Mouse (Mus musculus) CD4-positive helper T cell, adult 2 months (primary cell): ENCODE data around the gene Slfn5.
"Not testable (repeated sequence)": the region's sequence is repeated elsewhere in the genome, so short reads cannot be mapped to it uniquely, and the experiment has no call there.

Experiments
- DNase-seq: peaks from one replicate; pipeline ENCODE4 v3.0.0-alpha.2; 2012; ENCODE audit warnings: low read depth, missing footprints, low spot score

The Slfn5 gene

DNA sequence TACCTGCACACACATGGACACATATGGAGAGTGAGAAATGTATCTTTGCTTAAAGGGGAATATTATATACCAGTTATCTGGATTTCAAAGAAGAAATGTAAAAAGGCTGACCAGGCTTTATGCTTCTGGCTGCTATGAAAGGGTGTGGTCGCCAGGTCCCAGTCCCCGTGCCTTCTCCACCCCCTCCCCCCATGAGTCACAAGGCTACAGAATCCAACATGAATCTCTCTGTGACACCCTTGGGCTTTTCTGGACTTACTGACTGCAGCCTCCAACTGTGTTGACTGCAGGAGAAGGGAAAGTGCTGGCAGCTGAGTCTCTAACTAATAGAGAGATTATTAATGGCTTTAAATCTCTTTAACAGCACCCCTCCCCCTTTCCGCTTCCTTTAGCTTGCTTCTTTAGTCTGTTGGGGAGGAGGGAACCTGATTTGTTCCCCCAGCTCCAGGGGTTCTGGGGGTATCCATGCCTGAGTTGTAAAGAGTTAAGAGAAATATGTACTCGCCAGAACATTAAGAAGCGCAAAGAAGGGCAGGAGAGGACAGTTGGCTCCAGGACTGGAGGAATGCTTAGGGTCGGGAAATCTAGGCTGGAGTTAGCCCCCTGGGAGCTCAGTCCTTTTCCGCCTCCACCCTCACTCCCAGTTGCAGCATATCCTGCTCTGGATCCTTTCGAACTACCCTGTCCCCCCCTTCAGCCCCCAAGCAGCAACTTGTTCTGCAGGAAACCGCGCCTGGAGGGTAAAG is at the start of gene Slfn5:
Slfn5 (plus strand) TSS at position 614 of the 746 bp plus-strand sequence.
- no peak for DNase-seq

DNA sequence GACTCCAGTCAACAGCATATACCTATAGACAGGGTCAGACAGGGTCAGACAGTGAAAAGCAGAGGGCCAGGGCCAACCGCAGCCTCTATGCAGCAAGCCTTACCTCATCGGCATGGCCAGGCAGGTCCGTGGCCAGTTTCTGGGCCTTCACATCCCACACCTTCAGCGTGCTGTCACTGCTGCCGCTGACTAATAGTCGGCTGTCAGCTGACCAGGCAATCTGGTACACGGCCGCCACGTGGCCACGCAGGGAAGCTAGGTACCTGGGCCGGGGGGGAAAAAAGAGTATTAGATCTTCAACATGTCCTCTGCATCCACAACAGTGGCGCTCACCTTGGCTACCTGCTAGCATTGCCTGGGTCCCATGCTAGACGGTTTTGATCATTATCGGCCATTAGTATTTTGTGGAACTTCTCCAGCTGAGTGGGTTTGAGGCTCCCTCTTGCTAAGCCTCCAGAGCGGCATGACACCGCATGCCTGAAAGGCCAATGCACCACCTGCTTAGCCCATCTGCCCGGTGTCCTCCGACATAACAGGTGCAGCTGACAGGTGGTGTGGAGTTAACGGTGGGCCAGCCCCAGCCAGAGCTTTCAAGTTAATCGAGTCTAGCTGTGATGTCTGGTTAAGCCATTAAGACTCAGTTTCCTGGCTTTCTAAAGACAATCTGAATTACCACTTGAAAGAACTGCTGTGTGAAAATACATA is 49.4 kb upstream of the Slfn5 start:
- DNase-seq, result no peak

DNA sequence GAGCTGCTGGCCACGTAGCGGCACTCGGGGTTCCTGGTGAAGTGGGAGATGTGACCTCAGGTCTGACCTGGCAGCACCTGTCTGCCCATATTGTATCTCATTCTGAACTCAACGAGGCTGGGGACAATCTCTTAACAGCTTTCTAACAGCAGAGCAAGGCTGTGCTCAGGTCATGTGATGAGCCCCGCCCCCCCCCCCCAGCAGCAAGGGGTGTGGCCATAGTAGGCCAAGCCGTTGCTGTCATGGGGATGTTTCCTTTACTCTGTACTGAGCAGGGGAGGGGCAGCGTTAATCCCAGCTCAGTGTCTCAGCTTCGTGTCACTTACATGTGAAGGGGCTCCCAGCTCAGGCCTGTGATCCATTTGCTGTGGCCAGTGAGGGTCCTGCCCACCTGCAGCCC is 46.2 kb upstream of the Slfn5 start:
- peak; percentile 28 for DNase-seq

DNA sequence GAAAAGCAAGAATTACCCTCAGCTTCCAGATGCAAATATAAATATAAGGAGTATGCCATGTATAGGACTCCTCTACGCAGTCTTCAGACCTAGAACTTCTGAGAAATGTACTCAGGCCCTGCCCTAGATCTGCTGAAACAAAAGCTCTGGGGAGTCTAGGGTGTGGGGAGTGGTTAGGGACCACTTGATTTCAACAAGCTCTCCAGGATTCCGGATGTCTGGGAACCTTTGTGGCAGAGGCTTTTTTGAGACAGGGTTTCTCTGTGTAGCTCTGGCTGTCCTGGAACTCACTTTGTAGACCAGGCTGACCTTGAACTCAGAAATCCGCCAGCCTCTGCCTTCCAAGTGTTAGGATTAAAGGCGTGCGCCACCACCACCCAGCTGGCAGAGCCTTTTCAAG is 45.3 kb upstream of the Slfn5 start:
- no peak for DNase-seq

DNA sequence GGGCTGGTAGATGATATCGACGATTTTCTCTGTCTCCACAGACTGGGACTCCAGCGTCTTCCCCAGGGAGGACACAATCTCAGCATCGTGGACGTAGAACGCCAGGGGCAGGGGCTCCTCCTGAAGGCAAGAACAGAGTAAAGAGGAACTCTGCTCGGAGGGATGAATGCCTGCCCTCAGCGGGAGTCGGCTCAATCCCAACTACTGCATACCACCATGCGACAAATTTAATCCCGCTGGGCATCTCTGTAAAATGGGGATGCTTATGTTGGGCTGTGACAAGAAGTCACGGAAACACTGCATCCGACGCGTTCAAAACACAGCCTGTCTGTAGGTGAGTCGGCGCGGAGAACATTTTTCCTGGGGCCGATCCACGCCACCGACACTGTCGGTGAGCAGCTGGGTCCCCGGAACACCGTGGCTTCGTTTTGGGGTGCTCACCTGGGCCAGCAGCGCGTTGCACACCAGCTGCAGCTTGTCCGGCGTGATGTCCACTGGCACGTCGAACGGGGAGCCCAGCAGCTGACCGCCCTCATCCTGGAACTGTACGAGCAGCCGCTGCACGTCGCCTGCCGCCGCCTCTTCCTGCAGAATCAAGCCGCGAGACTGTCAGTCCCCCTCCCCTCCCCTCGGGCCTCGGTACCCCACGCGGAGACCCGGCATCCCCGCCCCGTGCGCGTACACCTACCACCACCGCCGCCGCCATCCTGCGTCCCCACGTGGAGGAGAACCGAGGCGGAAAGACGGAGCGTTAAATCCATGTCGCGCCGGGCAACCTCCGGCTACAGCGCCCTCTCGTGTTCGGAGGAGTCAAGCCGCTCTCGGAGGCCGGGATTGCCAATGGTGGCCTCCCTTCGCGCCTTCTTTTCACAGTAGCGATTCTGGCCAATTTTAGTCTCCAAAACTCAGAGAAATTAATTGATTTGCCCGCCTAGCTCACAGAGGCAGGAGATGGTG is 43.2 kb upstream of the Slfn5 start, which contains the start of gene Nle1:
Nle1 (minus strand) TSS at position 761 of the 957 bp plus-strand sequence.
- peak; percentile 92 for DNase-seq

DNA sequence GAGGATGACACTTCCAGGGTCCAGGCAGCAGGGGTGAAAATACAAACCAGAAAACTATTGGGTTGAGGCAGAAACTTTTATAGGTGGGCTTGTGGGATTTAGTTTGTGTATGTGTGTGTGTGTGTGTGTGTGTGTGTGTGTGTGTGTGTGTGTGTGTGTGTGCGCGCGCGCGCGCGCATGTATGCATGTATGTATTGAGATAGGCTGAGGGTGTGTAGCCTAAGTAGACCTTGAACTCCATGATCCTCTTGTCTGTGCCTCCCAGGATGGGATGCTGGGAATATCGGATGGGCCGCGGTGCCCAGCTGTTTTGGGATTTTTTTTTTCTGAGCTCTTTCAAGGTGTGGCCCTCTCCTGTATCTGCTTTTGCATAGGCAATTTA is 42.5 kb upstream of the Slfn5 start:
- no peak for DNase-seq

DNA sequence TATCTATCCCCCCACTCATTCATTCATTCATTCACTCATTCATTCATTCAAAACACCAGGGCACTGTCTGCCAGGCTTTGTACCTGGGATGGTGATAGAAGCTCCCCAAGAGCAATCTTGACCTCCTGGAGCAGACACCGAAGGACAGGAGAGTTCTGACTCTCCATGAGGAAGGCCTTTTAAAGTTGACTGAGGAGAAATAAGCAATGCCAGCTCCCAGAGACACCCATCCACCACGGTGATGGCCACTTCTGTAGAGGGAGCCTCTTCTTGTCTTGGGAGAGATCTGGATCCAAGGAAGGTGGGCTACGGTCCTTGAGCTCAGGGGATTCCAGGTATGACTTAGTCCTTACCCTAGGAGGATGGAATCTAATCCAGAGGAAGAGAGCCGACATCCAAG is 40.9 kb upstream of the Slfn5 start, which contains the start of gene Unc45b:
Unc45b (plus strand) TSS at position 301 of the 400 bp plus-strand sequence.
- no peak for DNase-seq

DNA sequence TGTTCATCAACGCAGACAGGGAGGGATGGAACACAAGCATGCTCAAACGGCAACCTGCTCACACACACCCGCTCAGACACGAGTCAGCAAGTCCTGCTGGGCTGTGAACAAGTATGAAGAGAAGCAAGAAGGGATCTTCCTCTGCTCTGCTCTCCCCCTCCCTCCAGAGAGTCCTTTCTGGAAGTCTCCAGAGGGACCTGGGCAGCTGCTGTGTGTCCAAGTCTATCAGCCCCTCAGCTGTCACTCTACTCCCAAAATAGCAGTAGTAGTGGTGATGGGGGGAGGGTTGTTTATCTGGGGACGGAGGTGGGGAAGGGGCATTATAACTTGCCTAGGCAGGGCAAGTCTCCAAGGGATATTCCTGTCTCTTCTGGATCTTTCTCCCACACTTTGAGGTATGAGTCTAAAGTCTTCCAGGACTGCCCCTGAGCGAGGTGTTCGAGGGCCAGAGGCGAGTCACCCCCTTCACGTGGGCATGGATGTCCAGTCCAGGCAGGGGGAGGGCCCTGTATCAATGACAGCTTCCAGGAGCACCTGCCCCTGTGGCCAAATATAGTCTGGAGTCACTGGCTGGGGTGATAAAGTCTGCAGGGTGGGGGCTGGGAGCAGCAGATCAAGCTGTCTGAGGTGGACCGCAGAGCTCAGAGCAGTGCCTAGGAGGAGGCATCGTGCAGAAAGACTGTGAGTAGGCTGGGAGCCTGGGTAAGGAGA is 40.3 kb upstream of the Slfn5 start:
- DNase-seq, result no peak

DNA sequence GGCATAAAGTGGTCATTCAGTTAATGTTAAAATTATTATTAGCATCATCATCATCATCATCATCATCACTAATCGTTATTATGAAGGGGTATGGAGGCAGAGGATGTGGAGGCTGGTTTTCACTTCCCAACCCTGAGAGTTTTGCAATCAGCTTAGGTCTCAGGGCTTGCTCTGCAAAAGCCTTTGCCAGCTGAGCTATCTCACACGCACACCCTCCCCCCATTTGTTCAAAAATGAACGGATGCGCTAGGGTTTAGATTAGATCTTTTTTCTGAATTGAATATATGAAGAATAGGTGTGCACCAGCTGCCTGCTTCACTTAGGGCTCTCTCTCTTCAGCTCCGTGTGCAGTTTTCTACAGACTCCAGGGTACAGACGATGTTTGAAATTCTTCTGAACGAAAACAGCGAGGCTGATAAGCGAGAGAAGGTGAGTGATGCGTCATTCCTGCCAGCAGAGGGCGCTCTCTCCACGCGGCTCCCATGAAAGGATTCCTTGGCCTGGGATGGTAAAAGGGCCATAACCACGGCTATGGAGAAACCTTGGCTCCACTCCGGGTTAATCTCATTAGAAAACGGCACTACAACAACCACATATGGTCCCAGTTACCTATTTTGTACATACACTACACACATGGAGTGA is 36.3 kb upstream of the Slfn5 start:
- peak; percentile 78 for DNase-seq

DNA sequence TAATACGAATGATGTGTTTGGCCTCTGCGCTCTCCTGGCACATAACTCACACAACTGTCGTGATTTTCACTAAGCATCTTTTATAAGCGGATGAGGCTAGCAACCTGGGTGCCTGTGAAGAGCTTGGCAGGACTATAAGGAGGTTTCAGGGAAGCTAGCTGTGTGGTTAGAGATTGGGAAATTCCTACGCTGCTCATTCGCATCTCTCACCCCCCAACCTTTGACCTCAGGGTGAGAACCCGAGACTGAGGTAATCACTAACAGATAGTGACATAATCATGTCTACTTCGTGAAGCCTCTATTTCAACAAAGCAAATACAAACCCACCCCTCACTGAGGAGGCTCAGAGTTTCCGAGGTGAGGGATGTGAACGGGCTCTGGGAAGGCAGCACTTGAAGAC is 30.4 kb upstream of the Slfn5 start:
- DNase-seq, result no peak

DNA sequence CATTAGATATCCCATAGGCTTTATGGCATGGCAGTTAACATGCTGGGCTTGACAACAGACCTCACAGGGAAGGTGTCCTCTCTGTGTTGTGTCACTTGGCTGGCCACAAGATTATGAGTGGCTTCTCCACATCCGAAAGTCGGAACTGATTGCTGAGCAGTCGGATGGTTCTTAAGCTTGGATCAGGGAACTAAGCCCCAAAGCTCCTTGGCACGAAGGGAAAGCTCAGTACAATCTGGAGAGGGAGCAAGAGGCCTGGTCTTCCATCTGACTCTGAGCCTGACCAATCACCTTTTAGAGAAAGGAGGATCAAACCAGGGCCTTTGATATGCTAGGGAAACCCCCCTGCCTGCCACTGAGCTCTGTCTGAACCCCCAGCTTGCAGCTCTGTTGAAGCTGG is 29.5 kb upstream of the Slfn5 start:
- DNase-seq, result no peak

DNA sequence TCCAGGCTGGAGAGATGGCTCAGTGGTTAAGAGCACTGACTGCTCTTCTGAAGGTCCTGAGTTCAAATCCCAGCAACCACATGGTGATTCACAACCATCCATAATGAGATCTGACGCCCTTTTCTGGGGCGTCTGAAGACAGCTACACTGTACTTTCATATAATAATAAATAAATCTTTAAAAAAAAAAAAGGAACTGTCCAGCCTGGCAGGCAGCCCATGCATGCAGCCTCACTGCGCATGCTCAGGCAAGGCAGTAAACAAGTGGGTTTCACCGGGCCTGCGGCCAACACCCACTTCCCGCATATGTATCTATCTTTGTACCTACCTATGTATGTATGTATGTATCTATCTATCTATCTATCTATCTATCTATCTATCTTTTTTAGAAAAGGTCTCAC is 27.2 kb upstream of the Slfn5 start:
- DNase-seq, result not testable (repeated sequence)

DNA sequence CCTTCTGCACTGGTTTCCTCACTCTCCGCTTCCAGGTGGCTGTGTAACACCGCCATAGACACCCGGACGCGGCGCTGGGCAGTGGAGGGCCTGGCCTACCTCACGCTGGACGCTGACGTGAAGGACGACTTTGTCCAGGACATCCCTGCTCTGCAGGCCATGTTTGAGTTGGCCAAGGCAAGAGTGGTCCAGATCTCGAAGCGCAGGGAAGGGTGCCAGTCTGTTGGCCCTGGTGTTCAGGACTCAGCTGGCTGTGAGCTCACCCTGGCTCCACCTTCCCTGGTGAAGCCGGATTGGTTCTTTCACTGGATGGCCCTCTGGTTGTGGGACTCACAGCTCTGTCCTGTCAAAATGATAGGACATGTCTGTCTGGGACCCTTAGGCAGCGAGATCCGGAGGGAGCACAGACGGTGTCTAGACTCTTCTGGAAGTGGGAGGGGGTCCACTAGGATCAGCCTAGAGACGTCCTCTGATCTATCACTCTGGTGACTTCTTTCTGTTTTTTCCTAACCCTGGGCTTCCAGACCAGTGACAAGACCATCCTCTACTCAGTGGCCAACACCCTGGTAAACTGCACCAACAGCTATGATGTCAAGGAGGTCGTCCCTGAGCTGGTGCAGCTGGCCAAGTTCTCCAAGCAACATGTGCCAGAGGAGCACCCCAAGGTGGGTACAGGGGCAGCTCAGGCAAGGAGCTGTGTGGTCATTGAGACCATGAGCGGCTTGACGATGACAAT is 22.1 kb upstream of the Slfn5 start:
- no peak for DNase-seq

DNA sequence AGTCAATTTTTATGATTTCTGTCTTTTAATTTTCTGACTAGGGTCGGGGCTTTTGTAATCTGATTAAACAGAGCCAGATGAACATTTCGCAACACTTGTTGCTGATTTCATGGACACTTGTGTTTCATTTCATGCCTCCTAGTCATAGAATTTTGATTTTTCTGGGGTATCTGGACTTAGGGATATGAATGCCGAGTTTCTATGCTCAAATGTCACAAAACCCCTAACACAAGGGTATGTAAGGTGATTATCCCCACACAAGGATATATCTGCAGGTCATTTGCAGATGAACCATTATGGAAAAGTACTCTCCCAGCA is 21.6 kb upstream of the Slfn5 start:
- no peak for DNase-seq

DNA sequence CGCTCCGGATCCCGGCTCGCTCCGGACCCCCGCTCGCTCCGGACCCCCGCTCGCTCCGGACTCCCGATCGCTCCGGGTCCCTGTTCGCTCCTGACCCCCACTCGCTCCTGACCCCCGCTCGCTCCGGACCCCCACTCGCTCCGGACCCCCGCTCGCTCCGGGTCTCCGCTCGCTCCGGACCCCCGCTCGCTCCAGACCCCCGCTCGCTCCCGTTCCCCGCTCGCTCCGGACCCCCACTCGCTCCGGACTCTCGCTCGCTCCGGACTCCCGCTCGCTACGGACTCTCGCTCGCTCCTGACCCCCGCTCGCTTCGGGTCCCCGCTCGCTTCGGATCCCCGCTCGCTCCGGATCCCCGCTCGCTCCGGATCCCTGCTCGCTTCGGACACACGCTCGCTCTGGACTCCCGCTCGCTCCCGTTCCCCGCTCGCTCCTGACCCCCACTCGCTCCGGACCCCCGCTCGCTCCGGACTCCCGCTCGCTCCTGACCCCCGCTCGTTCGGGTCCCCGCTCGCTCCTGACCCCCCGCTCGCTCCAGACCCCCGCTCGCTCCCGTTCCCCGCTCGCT is 20.7 kb upstream of the Slfn5 start:
- not testable (repeated sequence) for DNase-seq

DNA sequence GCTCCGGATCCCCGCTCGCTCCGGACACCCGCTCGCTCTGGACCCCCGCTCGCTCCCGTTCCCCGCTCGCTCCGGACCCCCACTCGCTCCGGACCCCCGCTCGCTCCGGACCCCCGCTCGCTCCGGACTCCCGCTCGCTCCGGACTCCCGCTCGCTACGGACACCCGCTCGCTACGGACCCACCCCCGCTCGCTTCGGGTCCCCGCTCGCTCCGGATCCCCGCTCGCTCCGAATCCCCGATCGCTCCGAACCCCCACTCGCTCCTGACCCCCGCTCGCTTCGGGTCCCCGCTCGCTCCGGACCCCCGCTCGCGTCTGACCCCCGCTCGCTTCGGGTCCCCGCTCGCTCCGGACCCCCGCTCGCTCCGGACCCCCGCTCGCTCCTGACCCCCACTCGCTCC is 20.0 kb upstream of the Slfn5 start:
- not testable (repeated sequence) for DNase-seq

DNA sequence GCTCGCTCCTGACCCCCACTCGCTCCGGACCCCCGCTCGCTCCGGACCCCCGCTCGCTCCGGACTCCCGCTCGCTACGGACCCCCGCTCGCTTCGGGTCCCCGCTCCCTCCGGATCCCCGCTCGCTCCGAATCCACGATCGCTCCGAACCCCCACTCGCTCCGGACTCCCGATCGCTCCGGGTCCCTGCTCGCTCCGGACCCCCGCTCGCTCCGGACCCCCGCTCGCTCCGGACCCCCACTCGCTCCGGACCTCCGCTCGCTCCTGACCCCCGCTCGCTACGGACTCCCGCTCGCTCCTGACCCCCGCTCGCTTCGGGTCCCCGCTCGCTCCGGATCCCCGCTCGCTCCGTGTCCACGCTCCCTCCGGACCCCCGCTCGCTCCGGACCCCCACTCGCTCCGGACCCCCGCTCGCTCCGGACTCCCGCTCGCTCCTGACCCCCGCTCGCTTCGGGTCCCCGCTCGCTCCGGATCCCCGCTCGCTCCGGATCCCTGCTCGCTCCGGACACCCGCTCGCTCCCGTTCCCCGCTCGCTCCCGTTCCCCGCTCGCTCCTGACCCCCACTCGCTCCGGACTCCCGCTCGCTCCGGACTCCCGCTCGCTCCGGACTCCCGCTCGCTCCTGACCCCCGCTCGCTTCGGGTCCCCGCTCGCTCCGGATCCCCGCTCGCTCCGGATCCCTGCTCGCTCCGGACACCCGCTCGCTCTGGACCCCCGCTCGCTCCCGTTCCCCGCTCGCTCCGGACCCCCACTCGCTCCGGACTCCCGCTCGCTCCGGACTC is 19.3 kb upstream of the Slfn5 start:
- not testable (repeated sequence) for DNase-seq

DNA sequence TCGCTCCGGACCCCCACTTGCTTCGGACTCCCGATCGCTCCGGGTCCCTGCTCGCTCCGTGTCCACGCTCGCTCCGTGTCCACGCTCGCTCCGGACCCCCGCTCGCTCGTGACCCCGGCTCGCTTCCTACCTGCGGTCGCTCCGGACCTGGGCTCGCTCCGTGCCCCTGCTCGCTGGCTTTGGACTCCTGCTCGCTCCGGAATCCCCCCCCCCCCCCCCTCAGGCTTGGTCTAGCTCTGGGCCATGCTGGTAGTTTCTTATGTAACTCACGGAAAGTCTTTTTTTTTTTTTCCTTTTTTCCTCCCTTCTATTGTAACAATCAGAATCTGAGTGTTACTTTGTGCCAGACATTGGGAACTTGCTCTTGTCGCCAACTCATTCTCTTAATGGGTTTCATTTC is 18.0 kb upstream of the Slfn5 start:
- DNase-seq, result no peak

DNA sequence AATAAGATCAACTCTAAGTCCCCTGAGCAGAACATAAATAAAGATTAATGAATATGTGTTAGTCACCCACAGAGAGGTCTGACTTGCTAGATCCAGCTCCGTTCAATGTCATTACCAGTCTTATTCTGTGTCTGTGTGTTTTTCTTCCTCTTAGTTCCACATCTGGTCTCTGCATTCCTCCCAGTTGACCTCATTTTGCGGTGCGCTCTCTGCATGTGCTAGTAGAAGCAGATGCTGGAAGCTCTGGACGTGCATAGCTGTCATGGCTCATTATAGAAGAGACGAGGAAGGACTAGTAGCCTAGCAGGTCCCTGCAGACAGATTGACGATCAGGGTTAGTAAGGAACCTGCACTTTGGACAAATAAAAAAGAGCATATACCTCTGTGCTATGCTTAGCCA is 7.8 kb upstream of the Slfn5 start:
- DNase-seq, result no peak
